Mouse (Mus musculus) E14TG2a.4 (cell line): ENCODE measurements around the gene Lgi2.
A peak's percentile ranks its signal among the peaks of the same experiment; 100 is the strongest.

Experiments used
- H3K27me3 ChIP-seq: 2 replicates; pipeline ENCODE4 v1.6.1; 2014; ENCODE audit warnings: low read length, control low read depth; ENCODE audit not compliant: insufficient read depth
- H3K36me3 ChIP-seq: 2 replicates; pipeline ENCODE4 v1.6.1; 2014; ENCODE audit warnings: low read length, control low read depth; ENCODE audit not compliant: insufficient read depth
- H3K4me1 ChIP-seq: replicated peaks from 2 replicates; pipeline ENCODE4 v1.6.1; 2014; ENCODE audit warnings: low read depth, low read length, control low read depth
- H3K4me3 ChIP-seq: replicated peaks from 2 replicates; pipeline ENCODE4 v1.5.1; 2014; ENCODE audit warnings: mild to moderate bottlenecking, low read length
- H3K9me3 ChIP-seq: 2 replicates; pipeline ENCODE4 v1.6.1; 2014; ENCODE audit warnings: low read length, control low read depth
- CTCF ChIP-seq: conservative IDR thresholded peaks from 2 replicates; pipeline ENCODE4 v1.5.1; 2014; ENCODE audit warnings: low read length
- NANOG ChIP-seq: IDR thresholded peaks from 2 replicates; pipeline ENCODE4 v1.6.1; 2014; ENCODE audit warnings: borderline replicate concordance, low read length, mixed read lengths
- POU5F1 ChIP-seq: IDR thresholded peaks from 2 replicates; pipeline ENCODE4 v1.6.1; 2014; ENCODE audit warnings: low read length, borderline replicate concordance

The Lgi2 gene

GRCm38 (mm10) chr5:52565813-52566531, at the start of gene Lgi2:
Lgi2 (minus strand) TSS chr5:52566462.
- TF ChIP-seq NANOG (no peak), POU5F1 (no peak), CTCF (no peak)
- Histone ChIP-seq H3K4me1 (peaks cover 19% of the 10 kb centered on the region), H3K9me3 (peaks cover 16% of the 10 kb centered on the region), H3K4me3 (peak within 1 kb of the TSS; percentile 81), H3K36me3 (no peaks in the 10 kb centered on the region), H3K27me3 (peaks cover 57% of the 10 kb centered on the region)

- no peaks in the 10 kb centered on the region for H3K36me3 ChIP-seq
- peaks cover 40% of the 10 kb centered on the region for H3K4me1 ChIP-seq
- TF ChIP-seq CTCF: no peak
- no peak for TF ChIP-seq POU5F1
- TF ChIP-seq NANOG: no peak
- H3K4me3 ChIP-seq: no peak overlapping the region
- peaks cover 47% of the 10 kb centered on the region for H3K27me3 ChIP-seq
- H3K9me3 ChIP-seq: peaks cover 17% of the 10 kb centered on the region
Observed at GRCm38 (mm10) chr5:52615421-52615820, 49.2 kb upstream of the Lgi2 start.

- Histone ChIP-seq H3K36me3 (no peaks in the 10 kb centered on the region), H3K4me3 (peak overlapping the region; percentile 20; the same call in 1 of the 2 replicates), H3K9me3 (peaks cover 17% of the 10 kb centered on the region), H3K27me3 (peaks cover 39% of the 10 kb centered on the region), H3K4me1 (peaks cover 40% of the 10 kb centered on the region)
- no peak for TF ChIP-seq POU5F1
- TF ChIP-seq NANOG: no peak
- no peak for TF ChIP-seq CTCF
Observed at GRCm38 (mm10) chr5:52614686-52615085, 48.4 kb upstream of the Lgi2 start.

- H3K9me3 ChIP-seq: peaks cover 19% of the 10 kb centered on the region
- peaks cover 28% of the 10 kb centered on the region for H3K4me1 ChIP-seq
- no peak overlapping the region for H3K4me3 ChIP-seq
- peaks cover 23% of the 10 kb centered on the region for H3K27me3 ChIP-seq
- no peak for TF ChIP-seq NANOG
- no peak for TF ChIP-seq CTCF
- no peak for TF ChIP-seq POU5F1
- no peaks in the 10 kb centered on the region for H3K36me3 ChIP-seq
Observed at GRCm38 (mm10) chr5:52612776-52613175, 46.5 kb upstream of the Lgi2 start.

- Histone ChIP-seq H3K27me3 (peaks cover 11% of the 10 kb centered on the region), H3K36me3 (no peaks in the 10 kb centered on the region), H3K4me1 (peaks cover 21% of the 10 kb centered on the region), H3K9me3 (peaks cover 31% of the 10 kb centered on the region), H3K4me3 (no peak overlapping the region)
- no peak for TF ChIP-seq NANOG
Observed at GRCm38 (mm10) chr5:52611315-52611895, 45.1 kb upstream of the Lgi2 start.

GRCm38 (mm10) chr5:52610306-52610705, 44.0 kb upstream of the Lgi2 start:
- Histone ChIP-seq H3K9me3 (peaks cover 31% of the 10 kb centered on the region), H3K4me1 (peaks cover 11% of the 10 kb centered on the region), H3K4me3 (no peak overlapping the region), H3K27me3 (0 out of 2 replicates have a peak, but pooled peaks cover 3% of the 10 kb centered on the region), H3K36me3 (no peaks in the 10 kb centered on the region)
- TF ChIP-seq NANOG: no peak
- TF ChIP-seq POU5F1: no peak

GRCm38 (mm10) chr5:52609672-52610071, 43.4 kb upstream of the Lgi2 start:
- TF ChIP-seq NANOG: no peak
- TF ChIP-seq POU5F1: no peak
- TF ChIP-seq CTCF: no peak
- Histone ChIP-seq H3K9me3 (peaks cover 31% of the 10 kb centered on the region), H3K4me3 (no peak overlapping the region), H3K27me3 (0 out of 2 replicates have a peak, but pooled peaks cover 3% of the 10 kb centered on the region), H3K36me3 (no peaks in the 10 kb centered on the region), H3K4me1 (peaks cover 4% of the 10 kb centered on the region)

- Histone ChIP-seq H3K27me3 (no peaks in the 10 kb centered on the region), H3K4me1 (no peaks in the 10 kb centered on the region), H3K4me3 (no peak overlapping the region), H3K9me3 (peaks cover 14% of the 10 kb centered on the region), H3K36me3 (no peaks in the 10 kb centered on the region)
- no peak for TF ChIP-seq POU5F1
- TF ChIP-seq CTCF: no peak
- no peak for TF ChIP-seq NANOG
Observed at GRCm38 (mm10) chr5:52604582-52605041, 38.4 kb upstream of the Lgi2 start.

GRCm38 (mm10) chr5:52590612-52591011, 24.4 kb upstream of the Lgi2 start:
- Histone ChIP-seq H3K4me3 (no peak overlapping the region), H3K36me3 (no peaks in the 10 kb centered on the region), H3K4me1 (no peaks in the 10 kb centered on the region), H3K9me3 (peaks cover 5% of the 10 kb centered on the region; the same call in 1 of the 2 replicates), H3K27me3 (peaks cover 7% of the 10 kb centered on the region; the same call in 1 of the 2 replicates)
- TF ChIP-seq NANOG (no peak), POU5F1 (no peak), CTCF (no peak)
